Mouse (Mus musculus) cerebellum, adult 8-10 months (tissue): ENCODE results near the gene Dnah17.

Experiments used
- DNase-seq: peaks from one replicate; pipeline ENCODE4 v3.0.0; 2022

The Dnah17 gene

GRCm38 (mm10) chr11:118015381-118016145, 114.9 kb downstream of the Dnah17 start:
- no peak for DNase-seq

- no peak for DNase-seq
These were observed 115.9 kb downstream of the Dnah17 start for GRCm38 (mm10) chr11:118014391-118014995.

- no peak for DNase-seq
These were observed 117.1 kb downstream of the Dnah17 start for GRCm38 (mm10) chr11:118013339-118013738.

GRCm38 (mm10) chr11:118012595-118012994, 117.8 kb downstream of the Dnah17 start:
- DNase-seq: no peak

- no peak for DNase-seq
These were observed 120.4 kb downstream of the Dnah17 start for GRCm38 (mm10) chr11:118009865-118010571.

- no peak for DNase-seq
These were observed 121.6 kb downstream of the Dnah17 start for GRCm38 (mm10) chr11:118008843-118009242.

GRCm38 (mm10) chr11:118008144-118008805, 122.2 kb downstream of the Dnah17 start:
- DNase-seq: no peak

- DNase-seq: no peak
These were observed 122.8 kb downstream of the Dnah17 start for GRCm38 (mm10) chr11:118007460-118008143.

- no peak for DNase-seq
These were observed 126.2 kb downstream of the Dnah17 start for GRCm38 (mm10) chr11:118004217-118004616.

- DNase-seq: no peak
These were observed 126.7 kb downstream of the Dnah17 start for GRCm38 (mm10) chr11:118003718-118004117.

- DNase-seq: no peak
These were observed 127.3 kb downstream of the Dnah17 start for GRCm38 (mm10) chr11:118003176-118003575.

GRCm38 (mm10) chr11:118000565-118001215, 129.7 kb downstream of the Dnah17 start:
- no peak for DNase-seq

GRCm38 (mm10) chr11:118000083-118000482, 130.4 kb downstream of the Dnah17 start:
- no peak for DNase-seq

GRCm38 (mm10) chr11:117999260-117999934, 131.0 kb downstream of the Dnah17 start:
- no peak for DNase-seq

- DNase-seq: no peak
These were observed 132.1 kb downstream of the Dnah17 start for GRCm38 (mm10) chr11:117998356-117998755.

- DNase-seq: no peak
These were observed 133.3 kb downstream of the Dnah17 start for GRCm38 (mm10) chr11:117997085-117997484.

- DNase-seq: no peak
These were observed 134.4 kb downstream of the Dnah17 start for GRCm38 (mm10) chr11:117996066-117996465.

GRCm38 (mm10) chr11:117995661-117996060, 134.8 kb downstream of the Dnah17 start:
- no peak for DNase-seq

GRCm38 (mm10) chr11:117995255-117995654, 135.2 kb downstream of the Dnah17 start:
- no peak for DNase-seq

GRCm38 (mm10) chr11:117994250-117995057, 136.0 kb downstream of the Dnah17 start:
- DNase-seq: no peak
